Mouse (Mus musculus) mesoderm, embryonic 11.5 days (tissue): Measurements from ENCODE around the gene Atp8b3.

ENCODE experiments used
- DNase-seq: peaks from one replicate; pipeline ENCODE4 v3.0.0-alpha.2; 2012; ENCODE audit warnings: low read depth, low spot score

Gene Atp8b3

GRCm38 (mm10) chr10:80523299-80523698, 15.6 kb downstream of the Atp8b3 start:
- no peak for DNase-seq

GRCm38 (mm10) chr10:80519287-80519686, 19.6 kb downstream of the Atp8b3 start:
- no peak for DNase-seq

DNA sequence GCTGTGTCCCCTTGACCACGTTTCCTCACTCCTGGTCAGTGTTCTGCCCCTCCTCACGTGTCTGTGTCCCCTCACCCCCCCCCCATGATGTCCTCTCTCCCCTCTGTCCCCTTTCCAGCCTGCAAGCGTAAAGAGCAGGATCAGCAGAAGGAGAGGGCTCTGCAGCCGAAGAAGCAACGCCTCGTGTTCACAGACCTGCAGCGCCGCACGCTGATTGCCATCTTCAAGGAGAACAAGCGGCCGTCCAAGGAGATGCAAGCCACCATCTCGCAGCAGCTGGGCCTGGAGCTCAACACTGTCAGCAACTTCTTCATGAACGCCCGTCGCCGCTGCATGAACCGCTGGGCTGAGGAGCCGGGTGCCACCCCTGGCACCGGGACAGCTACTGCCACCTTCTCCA, 25.2 kb downstream of the Atp8b3 start:
- DNase-seq: no peak

- DNase-seq: no peak
Measured at GRCm38 (mm10) chr10:80510273-80510660, 28.7 kb downstream of the Atp8b3 start.

DNA sequence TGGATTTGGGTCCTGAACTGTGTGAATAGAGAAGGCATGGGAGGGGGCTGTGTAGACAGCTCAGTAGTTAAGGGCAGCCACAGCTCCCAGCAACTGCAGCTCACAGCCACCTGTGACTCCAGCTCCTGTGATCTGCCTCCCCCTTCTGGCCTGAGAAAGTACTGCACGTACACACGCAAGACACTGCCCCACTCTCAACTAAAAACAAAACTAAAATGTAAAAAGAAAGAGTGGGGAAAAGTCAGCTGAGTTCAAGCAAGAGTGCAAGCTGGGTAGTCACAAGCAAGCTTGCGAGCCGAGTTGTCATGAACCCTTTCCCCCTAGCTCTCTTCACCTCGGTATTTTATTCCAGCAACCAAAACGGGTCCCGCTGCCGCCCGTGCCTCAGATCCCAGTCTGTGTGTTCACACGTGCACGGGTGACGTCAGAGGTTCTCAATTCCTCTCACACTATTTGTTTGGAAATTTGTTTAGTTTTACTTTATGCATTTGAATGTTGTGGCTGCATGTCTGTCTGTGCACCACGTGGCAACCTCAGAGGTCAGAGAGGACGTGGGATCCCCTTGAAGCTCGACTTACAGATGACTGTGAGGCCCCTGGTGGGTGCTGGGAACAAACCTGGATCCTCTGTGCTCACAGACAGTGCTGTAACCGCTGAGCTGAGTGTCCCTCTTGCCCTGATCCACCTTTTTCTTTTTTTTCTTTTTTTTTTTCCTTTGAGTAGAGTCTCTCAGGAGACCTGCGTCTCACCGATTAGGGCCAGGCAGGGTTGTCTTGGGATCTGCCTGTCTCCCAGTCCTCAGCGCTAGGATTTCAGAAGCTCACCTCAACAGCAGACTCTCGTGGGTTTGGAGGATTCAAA, 29.3 kb downstream of the Atp8b3 start:
- peak; percentile 81 for DNase-seq

- DNase-seq: peak; percentile 79
Measured at GRCm38 (mm10) chr10:80506222-80506621, 32.7 kb downstream of the Atp8b3 start.

GRCm38 (mm10) chr10:80504724-80505123, 34.2 kb downstream of the Atp8b3 start:
- DNase-seq: no peak

DNA sequence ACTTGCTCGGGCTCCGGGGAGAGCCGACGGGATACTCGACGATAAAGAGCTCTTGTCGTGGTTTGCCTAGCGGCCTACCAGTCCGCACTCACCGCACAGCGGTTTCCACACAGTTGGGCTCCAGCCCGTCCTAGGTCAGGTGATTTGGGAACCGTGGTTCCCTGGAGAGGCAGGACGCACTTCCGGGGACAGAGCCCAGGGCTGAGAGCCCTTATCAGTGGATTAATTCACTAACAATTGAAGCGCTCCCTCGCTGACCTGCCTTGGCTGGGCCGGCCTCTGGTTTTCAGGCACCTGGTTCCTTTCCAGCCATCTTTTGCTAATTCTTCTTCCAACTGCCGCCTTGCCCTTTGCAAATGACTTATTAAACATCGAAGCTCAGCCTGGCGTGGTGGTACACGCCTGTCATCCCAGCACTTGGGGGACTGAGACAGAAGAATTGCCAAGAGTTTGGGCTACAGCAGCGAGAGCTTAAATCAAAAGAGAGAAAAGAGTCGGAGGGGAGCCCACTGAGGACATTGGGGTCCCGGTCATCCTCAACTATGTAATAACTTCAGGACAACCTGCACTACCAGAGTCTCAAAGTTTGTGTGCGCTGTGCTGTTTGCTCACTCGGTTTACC, 35.2 kb downstream of the Atp8b3 start:
- no peak for DNase-seq

DNA sequence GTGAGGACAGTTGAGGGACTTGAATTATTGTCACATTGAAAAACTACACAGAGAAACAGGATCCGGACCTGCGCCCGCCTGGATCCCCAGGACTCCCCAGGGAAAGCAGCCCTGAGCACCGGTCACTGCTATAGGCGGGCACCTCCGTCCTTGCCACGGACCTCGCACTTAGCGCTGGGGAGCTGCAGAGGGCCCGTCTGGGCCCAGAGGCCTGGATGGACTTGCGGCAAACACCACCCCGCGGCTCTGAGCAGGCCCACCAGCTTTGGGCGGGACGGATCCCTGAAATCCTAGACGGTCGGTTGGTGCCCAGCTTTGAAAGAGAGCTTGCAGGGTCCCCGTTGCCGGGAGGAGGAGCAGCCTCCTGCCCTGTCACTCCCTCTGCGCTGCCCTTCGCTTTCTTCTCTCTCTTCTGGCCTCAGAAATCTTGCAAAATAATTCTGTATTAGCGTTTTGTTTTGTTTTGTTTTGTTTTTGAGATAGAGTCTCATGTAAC, 36.1 kb downstream of the Atp8b3 start:
- no peak for DNase-seq

DNA sequence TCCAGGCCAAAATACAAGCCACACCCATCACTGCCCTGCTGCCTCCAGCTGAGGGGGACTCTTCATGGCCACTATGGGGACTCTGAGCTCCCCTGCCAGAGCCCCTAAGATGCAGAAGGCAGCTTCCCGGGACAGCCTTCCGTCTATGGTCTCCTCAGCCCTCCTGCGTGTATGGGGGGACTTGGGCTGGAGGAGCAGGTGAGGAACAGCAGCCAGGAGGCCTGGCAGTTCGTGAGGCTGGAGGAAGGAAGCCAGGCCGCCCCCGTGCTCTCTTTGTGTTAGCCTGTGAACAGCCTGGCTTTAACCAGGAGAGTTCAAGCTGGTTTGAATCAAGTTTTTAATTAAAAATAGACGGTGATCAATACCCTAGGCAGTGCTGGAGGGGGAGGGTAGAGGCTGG, 36.6 kb downstream of the Atp8b3 start:
- DNase-seq: no peak

- no peak for DNase-seq
Measured at GRCm38 (mm10) chr10:80496421-80496820, 42.5 kb downstream of the Atp8b3 start.

- DNase-seq: no peak
Measured at GRCm38 (mm10) chr10:80495901-80496300, 43.0 kb downstream of the Atp8b3 start.

DNA sequence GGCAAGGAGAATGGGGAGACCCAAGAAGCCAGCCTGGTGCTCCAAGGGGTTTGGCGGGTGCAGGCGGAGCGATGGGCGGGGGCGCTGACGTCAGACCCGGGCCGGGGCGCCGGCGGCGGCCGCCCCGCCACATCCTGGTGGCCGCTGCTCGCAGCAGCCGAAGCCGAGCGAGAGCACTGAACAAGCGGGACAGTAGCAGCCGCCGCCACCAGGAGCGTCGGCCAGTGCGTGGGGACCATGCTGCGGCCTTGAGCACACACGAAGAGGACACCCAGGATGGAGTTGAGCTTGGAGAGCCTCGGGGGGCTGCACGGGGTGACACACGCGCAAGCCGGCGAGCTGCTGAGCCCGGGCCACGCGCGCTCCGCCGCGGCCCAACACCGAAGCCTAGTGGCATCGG, 44.2 kb downstream of the Atp8b3 start, which contains the start of gene Onecut3:
TSS of gene Onecut3 (plus strand) at position 104 of the 400 bp plus-strand sequence.
- no peak for DNase-seq

GRCm38 (mm10) chr10:80490051-80490450, 48.9 kb downstream of the Atp8b3 start:
- DNase-seq: no peak

DNA sequence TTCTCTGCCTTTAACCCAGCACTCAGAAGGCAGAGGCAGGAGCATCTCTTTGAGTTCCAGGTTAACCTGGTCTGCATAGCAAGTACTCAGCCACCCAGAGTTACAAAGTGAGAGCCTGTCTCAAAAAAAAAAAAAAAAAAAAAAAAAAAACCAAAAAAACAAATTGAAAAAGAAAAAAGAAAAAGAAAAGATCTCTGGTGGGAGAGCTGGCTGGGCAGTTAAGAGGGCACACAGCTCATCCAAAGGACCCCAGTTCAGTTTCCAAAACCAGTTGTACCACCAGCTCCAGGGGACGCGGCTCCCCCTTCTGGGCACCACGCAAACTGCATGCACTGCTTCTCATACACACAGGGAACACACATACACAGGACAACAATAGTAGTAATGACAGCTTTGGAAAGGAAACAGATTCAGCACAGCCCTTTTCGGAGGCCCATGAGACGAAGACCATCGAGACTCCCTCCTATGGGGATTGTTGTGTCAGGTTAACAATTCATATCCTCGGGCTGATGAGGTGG, 52.0 kb downstream of the Atp8b3 start:
- DNase-seq: no peak

DNA sequence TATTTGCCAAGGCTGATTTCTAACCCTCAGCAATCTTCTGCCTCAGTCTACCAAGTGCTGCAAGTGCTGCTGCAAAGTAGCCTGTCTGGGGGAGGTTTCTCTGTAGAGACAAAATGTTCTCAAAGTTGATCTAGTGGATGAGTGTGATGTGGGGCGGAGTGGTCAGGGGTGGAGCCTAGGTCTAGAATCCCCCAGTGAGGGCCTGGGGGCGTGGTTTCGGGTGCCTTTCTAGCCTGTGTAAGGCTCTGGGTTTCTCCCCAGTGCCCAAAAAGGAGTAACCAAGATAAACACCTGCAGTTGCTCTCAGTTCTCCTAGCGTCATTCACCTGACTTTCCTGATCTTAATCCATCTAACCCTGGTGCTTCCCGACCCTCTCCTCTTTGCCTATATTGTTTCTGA, 57.9 kb downstream of the Atp8b3 start:
- no peak for DNase-seq

- no peak for DNase-seq
Measured at GRCm38 (mm10) chr10:80478531-80478930, 60.4 kb downstream of the Atp8b3 start.

DNA sequence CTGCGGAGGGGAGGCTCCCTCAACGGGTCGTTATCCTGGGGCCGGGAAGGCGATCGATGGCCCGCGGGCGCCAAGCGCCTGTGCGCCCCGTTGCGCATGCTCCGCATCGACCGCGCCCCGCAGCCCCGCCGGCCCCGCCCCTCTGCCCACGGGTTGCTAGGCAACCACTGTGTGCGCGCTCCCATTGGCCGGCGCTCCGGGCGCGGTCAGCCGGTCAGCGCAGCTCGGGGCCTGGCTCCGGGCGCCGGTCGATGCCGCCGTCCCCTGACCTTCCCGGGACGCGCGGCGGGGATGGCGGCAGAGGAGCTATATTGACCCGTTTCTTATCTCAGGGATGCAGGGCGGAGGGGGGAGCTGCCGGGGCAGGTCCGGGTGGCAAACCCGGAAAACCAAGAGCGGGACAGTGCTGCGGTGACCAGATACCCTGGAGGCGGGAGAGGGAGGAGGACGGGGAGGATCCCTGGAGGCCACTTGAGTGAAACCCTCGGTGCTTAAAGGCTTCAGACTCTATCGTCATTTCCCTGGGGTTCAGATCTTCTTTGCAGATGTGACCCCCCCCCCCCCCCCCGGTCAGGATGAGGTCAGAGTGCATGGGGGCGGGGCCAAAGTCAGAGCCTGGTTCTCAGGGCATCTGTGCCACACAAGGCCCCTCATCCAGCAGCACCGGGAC, 63.5 kb downstream of the Atp8b3 start:
- peak; percentile 90 for DNase-seq
